Comparison of ENCODE assay signal across 8 mouse cellular contexts in genomic region chr3:83053758-83054157, GRCm38 (mm10). TPM values are rescaled to one million over a fixed set of nuclear protein-coding genes. Genes with fewer than 3 reads are reported as not detected.
A peak's percentile ranks its signal among the peaks of the same experiment; 100 is the strongest.
DNase-seq lines count a peak whose midpoint lies in the region; ATAC-seq and TF ChIP-seq lines count a peak whose summit lies in the region.

No protein-coding gene starts in this region.

- H3K36me3 ChIP-seq in thymus, adult 2 months (ENCODE audit: control insufficient read depth, insufficient read depth, low read length) = peaks cover 4% of the 10 kb centered on the region
- peaks cover 13% of the 10 kb centered on the region for H3K36me3 ChIP-seq in neural tube, embryonic 15.5 days

- H3K4me3 ChIP-seq in cerebellum, adult 2 months (replicated peaks; ENCODE audit: insufficient read depth, low read depth, low read length) = no peak overlapping the region
- no peak overlapping the region for H3K4me3 ChIP-seq in thymus, adult 2 months (ENCODE audit: control insufficient read depth, insufficient read depth, low read length)
- no peak overlapping the region for H3K4me3 ChIP-seq in neural tube, embryonic 15.5 days (replicated peaks)

- H3K9ac ChIP-seq in neural tube, embryonic 15.5 days (replicated peaks) = no peak overlapping the region

- no peaks in the 10 kb centered on the region for H3K9me3 ChIP-seq in neural tube, embryonic 15.5 days (replicated peaks)

- DNase-seq in cerebellum, adult 2 months = peak; percentile 29
- DNase-seq in thymus, adult 2 months = peak; percentile 19
- DNase-seq in thymus, postnatal 10 days (ENCODE audit: low spot score in 2 of 2) = no peak
- peak; percentile 34 for DNase-seq in embryo, embryonic 9.5 days (ENCODE audit: extremely low spot score)
- DNase-seq in large intestine, adult 2 months (ENCODE audit: low read depth, low spot score) = peak; percentile 38
- DNase-seq in lung, postnatal 14 days = peak; percentile 35

- peak; percentile 44; the same call in 1 of the 2 replicates for TF ChIP-seq CTCF in cerebellum, adult 2 months (IDR thresholded peaks at IDR 0.05; ENCODE audit: borderline replicate concordance, insufficient read depth, low read depth, low read length)
- no peak for TF ChIP-seq CTCF in thymus, adult 2 months (IDR thresholded peaks at IDR 0.05; ENCODE audit: borderline replicate concordance, control insufficient read depth, extremely low read depth, insufficient read depth, low read length, poor library complexity)

- 29% methylated on average over 10 of the region's 10 CpGs for WGBS in cerebellum, adult 2 months
- WGBS in thymus, adult 2 months = 33% methylated on average over 10 of the region's 10 CpGs
- WGBS in large intestine, adult 2 months = 18% methylated on average over 10 of the region's 10 CpGs
- 40% methylated on average over 10 of the region's 10 CpGs for WGBS in neural tube, embryonic 15.5 days

- ATAC-seq in cerebellum, adult (ENCODE audit: insufficient number of reproducible peaks, low FRiP score, low TSS enrichment) = no peak
- ATAC-seq in neural tube, embryonic 15.5 days (ENCODE audit: low FRiP score) = no peak

- H3K27me3 ChIP-seq in cerebellum, adult 2 months (ENCODE audit: control insufficient read depth, insufficient read depth, low read length) = no peaks in the 10 kb centered on the region
- H3K27me3 ChIP-seq in thymus, adult 2 months (ENCODE audit: control insufficient read depth, insufficient read depth, low read length) = no peaks in the 10 kb centered on the region
- no peaks in the 10 kb centered on the region for H3K27me3 ChIP-seq in neural tube, embryonic 15.5 days (replicated peaks)

- TF ChIP-seq POLR2A in cerebellum, adult 2 months (IDR thresholded peaks at IDR 0.05; ENCODE audit: borderline replicate concordance, insufficient read depth, low read length) = no peak
- no peak for TF ChIP-seq POLR2A in thymus, adult 2 months (IDR thresholded peaks at IDR 0.05; ENCODE audit: control insufficient read depth, extremely low read depth, insufficient read depth, low read length, poor library complexity)

- H3K27ac ChIP-seq in cerebellum, adult 2 months (ENCODE audit: insufficient read depth, low read length) = no peak overlapping the region
- no peak overlapping the region for H3K27ac ChIP-seq in thymus, adult 2 months (ENCODE audit: control insufficient read depth, insufficient read depth, low read length)
- H3K27ac ChIP-seq in neural tube, embryonic 15.5 days (replicated peaks) = no peak overlapping the region

- no peak overlapping the region for H3K4me2 ChIP-seq in neural tube, embryonic 15.5 days

- no peaks in the 10 kb centered on the region for H3K4me1 ChIP-seq in cerebellum, adult 2 months (ENCODE audit: control insufficient read depth, insufficient read depth, low read length)
- H3K4me1 ChIP-seq in thymus, adult 2 months (replicated peaks; ENCODE audit: control insufficient read depth, insufficient read depth, low read length) = peaks cover 4% of the 10 kb centered on the region; the same call in 1 of the 2 replicates
- peaks cover 16% of the 10 kb centered on the region for H3K4me1 ChIP-seq in neural tube, embryonic 15.5 days

RNA-seq across cellular contexts. Expression of gene Plrg1, which starts 1.6 kb away (rescaled TPM):
- 60.5 and 62.5 TPM in 2 replicates for polyA plus RNA-seq in cerebellum, adult 2 months (2012; rRNA removed)
- polyA plus RNA-seq in thymus, adult 2 months (2012; rRNA removed) = 55.9 TPM in 2 replicates
- polyA plus RNA-seq in large intestine, adult 2 months (2012; rRNA removed) = 33.4 and 34.6 TPM in 2 replicates
- polyA plus RNA-seq in neural tube, embryonic 15.5 days (2015; fragmentation: Nextera tagmentation; extraction: Ambion mirVana) = 92.6 and 97.6 TPM in 2 replicates

RNA-seq across cellular contexts. Expression of gene Fgb, which starts 4.1 kb away (rescaled TPM):
- 0.03 TPM in 1 of 2 replicates, not detected in the other for polyA plus RNA-seq in cerebellum, adult 2 months (2012; rRNA removed)
- polyA plus RNA-seq in thymus, adult 2 months (2012; rRNA removed) = 0.15 and 1.8 TPM in 2 replicates
- 0.07 TPM in 1 of 2 replicates, not detected in the other for polyA plus RNA-seq in large intestine, adult 2 months (2012; rRNA removed)
- polyA plus RNA-seq in neural tube, embryonic 15.5 days (2015; fragmentation: Nextera tagmentation; extraction: Ambion mirVana) = 0.20 and 1.1 TPM in 2 replicates

RNA-seq across cellular contexts. Expression of gene Fga, which starts 27.9 kb away (rescaled TPM):
- 0.05 TPM in 1 of 2 replicates, not detected in the other for polyA plus RNA-seq in cerebellum, adult 2 months (2012; rRNA removed)
- polyA plus RNA-seq in thymus, adult 2 months (2012; rRNA removed) = 0.08 and 1.0 TPM in 2 replicates
- 0.02 and 0.04 TPM in 2 replicates for polyA plus RNA-seq in large intestine, adult 2 months (2012; rRNA removed)
- polyA plus RNA-seq in neural tube, embryonic 15.5 days (2015; fragmentation: Nextera tagmentation; extraction: Ambion mirVana) = 0.06 and 0.73 TPM in 2 replicates

RNA-seq across cellular contexts. Expression of gene Fgg, which starts 46.2 kb away (rescaled TPM):
- not detected in 2 replicates for polyA plus RNA-seq in cerebellum, adult 2 months (2012; rRNA removed)
- polyA plus RNA-seq in thymus, adult 2 months (2012; rRNA removed) = 0.65 and 4.3 TPM in 2 replicates
- not detected in 2 replicates for polyA plus RNA-seq in large intestine, adult 2 months (2012; rRNA removed)
- 0.51 TPM in 1 of 2 replicates, not detected in the other for polyA plus RNA-seq in neural tube, embryonic 15.5 days (2015; fragmentation: Nextera tagmentation; extraction: Ambion mirVana)

Comparison
In these comparisons a context has a peak if more than half of its experiments do, and no peak if none do; other contexts are left out.
1. DNase-seq: peak in cerebellum, adult 2 months (2 of 2), thymus, adult 2 months (single experiment), embryo, embryonic 9.5 days (single experiment), large intestine, adult 2 months (single experiment) and lung, postnatal 14 days (single experiment); none in thymus, postnatal 10 days (0 of 2).